Mouse (Mus musculus): ENCODE data around the gene Prrt2.

DNA sequence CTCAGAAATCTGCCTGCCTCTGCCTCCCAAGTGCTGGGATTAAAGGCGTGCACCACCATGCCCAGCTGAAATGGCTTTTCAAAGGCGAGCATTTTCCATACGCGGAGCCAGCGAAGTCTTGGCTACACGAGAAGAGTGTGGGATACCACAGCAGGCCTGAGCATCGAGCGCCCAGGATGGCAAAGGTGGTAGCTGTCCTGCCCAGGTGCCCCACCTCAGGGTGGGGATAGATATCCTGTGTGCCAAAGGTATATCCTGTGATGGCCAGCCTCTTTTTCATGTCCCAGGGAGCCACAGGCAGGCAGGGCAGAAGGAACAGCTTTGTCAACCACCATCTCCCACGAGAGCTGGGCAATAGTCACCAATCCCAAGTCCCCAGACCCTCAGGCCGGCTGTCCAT is 8.2 kb downstream of the Prrt2 start:
- TF ChIP-seq MYOD1 (IDR thresholded peaks at IDR 0.05; ENCODE audit: control insufficient read depth, insufficient read length, low read depth) (no peak), MAX (IDR thresholded peaks at IDR 0.05) (no peak)
